ENCODE assay signal across 17 mouse cellular contexts in genomic region chr6:50486035-50486902, GRCm38 (mm10). TPM values are rescaled to one million over a fixed set of nuclear protein-coding genes. Genes with fewer than 3 reads are reported as not detected.
DNase-seq lines count a peak whose midpoint lies in the region; ATAC-seq and TF ChIP-seq lines count a peak whose summit lies in the region.
"Had no signal": no experiment of that assay in that cellular context is flagged by ENCODE, and none has a peak within 500 bp of the region (broad histone marks: within the 10 kb centered on the region; RNA-seq: fewer than 3 reads in every experiment).

No protein-coding gene starts in this region.

- H3K4me2 ChIP-seq in forebrain, embryonic 14.5 days (ENCODE audit: low read length) = no peak overlapping the region
- H3K4me2 ChIP-seq in forebrain, embryonic 15.5 days (replicated peaks) = no peak overlapping the region
- no peak overlapping the region for H3K4me2 ChIP-seq in lung, embryonic 14.5 days
- H3K4me2 ChIP-seq: embryonic facial prominence, embryonic 12.5 days; heart, embryonic 12.5 days; hindbrain, embryonic 15.5 days had no signal

- no peaks in the 10 kb centered on the region for H3K36me3 ChIP-seq in forebrain, embryonic 14.5 days (ENCODE audit: control insufficient read depth, insufficient read depth, low read length)
- no peaks in the 10 kb centered on the region for H3K36me3 ChIP-seq in forebrain, embryonic 15.5 days
- no peaks in the 10 kb centered on the region for H3K36me3 ChIP-seq in lung, embryonic 14.5 days (ENCODE audit: insufficient read depth)
- H3K36me3 ChIP-seq: embryonic facial prominence, embryonic 12.5 days; heart, embryonic 12.5 days; hindbrain, embryonic 15.5 days had no signal

- no peaks in the 10 kb centered on the region for H3K4me1 ChIP-seq in forebrain, embryonic 14.5 days (ENCODE audit: control insufficient read depth, insufficient read depth, low read length)
- H3K4me1 ChIP-seq in forebrain, embryonic 15.5 days = no peaks in the 10 kb centered on the region
- H3K4me1 ChIP-seq in lung, embryonic 14.5 days (ENCODE audit: insufficient read depth) = no peaks in the 10 kb centered on the region
- H3K4me1 ChIP-seq: embryonic facial prominence, embryonic 12.5 days; heart, embryonic 12.5 days had no signal

- no peaks in the 10 kb centered on the region for H3K9me3 ChIP-seq in forebrain, embryonic 14.5 days (replicated peaks; ENCODE audit: control insufficient read depth, low read length)
- no peaks in the 10 kb centered on the region for H3K9me3 ChIP-seq in forebrain, embryonic 15.5 days
- no peaks in the 10 kb centered on the region for H3K9me3 ChIP-seq in lung, embryonic 14.5 days (ENCODE audit: low read depth, low read length)
- H3K9me3 ChIP-seq: embryonic facial prominence, embryonic 12.5 days; heart, embryonic 12.5 days; hindbrain, embryonic 15.5 days had no signal

- no peaks in the 10 kb centered on the region for H3K27me3 ChIP-seq in forebrain, embryonic 14.5 days (replicated peaks; ENCODE audit: control insufficient read depth, insufficient read depth, low read length)
- no peaks in the 10 kb centered on the region for H3K27me3 ChIP-seq in forebrain, embryonic 15.5 days
- no peaks in the 10 kb centered on the region for H3K27me3 ChIP-seq in lung, embryonic 14.5 days (ENCODE audit: insufficient read depth, low read length)
- H3K27me3 ChIP-seq: embryonic facial prominence, embryonic 12.5 days; heart, embryonic 12.5 days; hindbrain, embryonic 15.5 days; Patski had no signal

- no peak overlapping the region for H3K27ac ChIP-seq in forebrain, embryonic 14.5 days (ENCODE audit: low read depth, low read length)
- H3K27ac ChIP-seq in forebrain, embryonic 15.5 days (replicated peaks) = no peak overlapping the region
- no peak overlapping the region for H3K27ac ChIP-seq in lung, embryonic 14.5 days (ENCODE audit: low read depth)
- H3K27ac ChIP-seq: embryonic facial prominence, embryonic 12.5 days; hindbrain, embryonic 15.5 days had no signal

- peak; percentile 25 for DNase-seq in forebrain, embryonic 14.5 days (ENCODE audit: low spot score)
- DNase-seq in lung, embryonic 14.5 days = peak; percentile 55
- no peak for DNase-seq in lung, postnatal 36 days
- DNase-seq in lung, postnatal 10 days = peak; percentile 4
- no peak for DNase-seq in lung, postnatal 25 days (ENCODE audit: low spot score)
- DNase-seq in thymus, postnatal 36 days = no peak
- DNase-seq: adrenal gland, adult 2 months; adrenal gland, postnatal 25 days; cerebellum, adult 18-20 months; gastrocnemius, postnatal 14 days; heart, postnatal 36 days had no signal

- H3K4me3 ChIP-seq in forebrain, embryonic 14.5 days (ENCODE audit: low read depth, low read length) = no peak overlapping the region
- H3K4me3 ChIP-seq in forebrain, embryonic 15.5 days = no peak overlapping the region
- H3K4me3 ChIP-seq in lung, embryonic 14.5 days (ENCODE audit: low read depth, low read length) = no peak overlapping the region
- H3K4me3 ChIP-seq: embryonic facial prominence, embryonic 12.5 days; heart, embryonic 12.5 days; hindbrain, embryonic 15.5 days had no signal

- WGBS in forebrain, embryonic 14.5 days = 91% methylated on average over 11 of the region's 11 CpGs
- 77% methylated on average over 11 of the region's 11 CpGs for WGBS in forebrain, embryonic 15.5 days
- 72% methylated on average over 11 of the region's 11 CpGs for WGBS in lung, embryonic 14.5 days

- ATAC-seq in forebrain, embryonic 14.5 days = no peak
- no peak for ATAC-seq in forebrain, embryonic 15.5 days (replicated peaks)
- no peak for ATAC-seq in lung, embryonic 14.5 days (ENCODE audit: insufficient read depth)
- ATAC-seq: intestine, embryonic 16.5 days; Patski had no signal

- no peak for TF ChIP-seq CTCF in lung, embryonic 14.5 days (IDR thresholded peaks at IDR 0.05; ENCODE audit: low read depth)

- H3K9ac ChIP-seq in forebrain, embryonic 14.5 days (ENCODE audit: low read length) = no peak overlapping the region
- no peak overlapping the region for H3K9ac ChIP-seq in forebrain, embryonic 15.5 days (replicated peaks)
- H3K9ac ChIP-seq in lung, embryonic 14.5 days = no peak overlapping the region
- H3K9ac ChIP-seq: embryonic facial prominence, embryonic 12.5 days; heart, embryonic 12.5 days; hindbrain, embryonic 15.5 days had no signal

RNA-seq across cellular contexts. Expression of gene Osbpl3, which starts 30.3 kb away (rescaled TPM):
- 2.8 and 3.5 TPM in 2 replicates for polyA plus RNA-seq in forebrain, embryonic 14.5 days (2014; fragmentation: Nextera tagmentation; extraction: Ambion mirVana)
- 3.6 and 5.0 TPM in 2 replicates for polyA plus RNA-seq in forebrain, embryonic 15.5 days (2015; fragmentation: Nextera tagmentation; extraction: Ambion mirVana)
- 4.1 and 5.7 TPM in 2 replicates for polyA plus RNA-seq in lung, embryonic 14.5 days (2014; fragmentation: Nextera tagmentation; extraction: Ambion mirVana)

Comparison
In these comparisons a context has a peak if more than half of its experiments do, and no peak if none do; other contexts are left out.
1. DNase-seq: peak in forebrain, embryonic 14.5 days (single experiment), lung, embryonic 14.5 days (single experiment) and lung, postnatal 10 days (single experiment); none in lung, postnatal 36 days (single experiment), lung, postnatal 25 days (single experiment) and thymus, postnatal 36 days (0 of 2).